Mouse (Mus musculus): Measurements from ENCODE around the gene Grik3.

DNA sequence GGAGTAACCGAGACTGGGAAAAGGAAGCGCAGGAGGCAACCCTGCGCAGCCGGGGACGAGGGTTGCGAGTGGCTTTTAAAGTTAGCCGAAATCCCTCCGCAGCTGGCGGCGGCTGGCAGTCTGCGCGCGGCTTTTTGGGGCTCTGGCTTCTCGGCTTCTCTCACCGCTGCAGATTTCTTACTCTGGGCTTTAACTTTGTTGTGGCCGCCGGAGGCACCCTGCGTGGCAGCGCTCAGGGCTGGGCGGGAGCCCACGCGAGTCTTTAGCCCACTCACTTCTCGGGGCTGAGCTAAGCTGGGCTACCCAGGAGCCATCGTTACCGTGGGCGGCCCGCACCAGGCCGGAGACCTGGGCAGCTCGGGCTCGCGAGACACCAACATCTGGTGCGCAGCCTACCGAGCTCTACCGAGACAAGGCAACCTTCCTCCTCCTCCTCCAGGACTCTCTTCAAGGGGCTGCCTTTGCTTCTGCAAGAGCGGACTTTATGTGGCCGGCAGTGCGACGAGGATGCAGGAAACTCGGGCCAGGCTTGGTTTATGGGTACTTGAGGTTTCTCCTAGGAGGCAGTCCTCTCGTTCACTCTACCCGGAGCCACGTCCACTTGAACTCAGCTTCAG is 1.1 kb downstream of the Grik3 start:
- TF ChIP-seq CTCF (IDR thresholded peaks at IDR 0.05; ENCODE audit: extremely low read depth, insufficient read depth, low read length) (no peak), POLR2A (IDR thresholded peaks at IDR 0.05; ENCODE audit: extremely low read depth, insufficient read depth, low read length) (no peak)

Data from cortical plate, adult 2 months (tissue).